Mouse (Mus musculus) liver, embryonic 14.5 days (tissue): ENCODE data around the gene Mapkapk2.

Experiments
- CTCF ChIP-seq: IDR thresholded peaks from 2 replicates; pipeline ENCODE4 v1.5.1; 2016; ENCODE audit warnings: antibody characterized with exemption, low read depth, control low read depth
- EP300 ChIP-seq: IDR thresholded peaks from 2 replicates; pipeline ENCODE4 v1.6.1; 2016; ENCODE audit warnings: antibody characterized with exemption, low read depth

DNA sequence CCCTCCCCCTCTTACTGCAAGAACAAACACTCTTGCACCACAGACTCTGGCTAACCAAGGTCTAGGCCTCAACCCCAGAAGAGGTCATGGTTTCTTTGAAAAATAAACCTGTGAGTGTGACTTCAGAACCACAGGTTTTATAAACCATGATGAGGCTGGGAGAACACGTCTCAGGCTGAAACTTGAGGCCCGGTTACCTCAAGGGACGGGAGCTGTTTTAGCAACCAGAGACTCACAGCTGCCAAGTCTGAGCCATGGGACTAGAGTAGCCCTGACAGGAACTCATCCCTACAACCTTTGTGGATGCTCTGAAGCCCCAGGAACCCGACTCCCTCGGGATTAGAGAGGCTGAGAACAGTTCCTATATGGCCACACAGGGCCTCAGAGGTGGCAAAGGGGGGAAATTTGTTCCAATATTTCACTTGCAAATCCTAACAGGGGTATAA, 48.2 kb downstream of the Mapkapk2 start:
- TF ChIP-seq CTCF (no peak), EP300 (no peak)
